Mouse (Mus musculus) MEL (cell line): ENCODE results near the gene Sirt3. TPM values are rescaled to one million over a fixed set of nuclear protein-coding genes. Genes with fewer than 3 reads are reported as not detected.
A peak's percentile ranks its signal among the peaks of the same experiment; 100 is the strongest.

Experiments used
- DNase-seq: peaks from one replicate; pipeline ENCODE4 v3.0.0; 2011; ENCODE audit warnings: low read depth, low spot score
- H3K27ac ChIP-seq: 2 replicates; pipeline ENCODE4 v1.5.1; 2012; ENCODE audit warnings: low read depth, mild to moderate bottlenecking, control low read depth, low read length, moderate library complexity; ENCODE audit not compliant: control insufficient read depth
- H3K27me3 ChIP-seq, 2 experiments: fragments of 150-350 bp in 1 of 2; sonication (generic) in 1 of 2; 2 replicates each; pipeline ENCODE4 v1.6.1; 2012; ENCODE audit warnings: low read length in 2 of 2, mild to moderate bottlenecking in 2 of 2, improper control_type of control experiment in 1 of 2, moderate library complexity in 1 of 2; ENCODE audit not compliant: insufficient read depth in 2 of 2, control insufficient read depth in 1 of 2
- H3K36me3 ChIP-seq, 2 experiments: 2 replicates each; pipeline ENCODE4 v1.6.1; 2012 to 2014; ENCODE audit warnings: low read length in 2 of 2, improper control_type of control experiment in 1 of 2, inconsistent platforms in 1 of 2, mild to moderate bottlenecking in 1 of 2; ENCODE audit not compliant: insufficient read depth in 2 of 2, control insufficient read depth in 1 of 2
- H3K4me1 ChIP-seq, 2 experiments: fragments of 150-350 bp in 1 of 2; sonication (generic) in 1 of 2; 2 replicates each; pipeline ENCODE4 v1.6.1; 2012; ENCODE audit warnings: low read length in 2 of 2, improper control_type of control experiment in 1 of 2, mild to moderate bottlenecking in 1 of 2; ENCODE audit not compliant: insufficient read depth in 2 of 2, control insufficient read depth in 1 of 2
- H3K4me3 ChIP-seq, 2 experiments: fragments of 150-350 bp in 1 of 2; sonication (generic) in 1 of 2; 2 replicates each; pipeline ENCODE4 v1.5.1; 2012; ENCODE audit warnings: low read depth in 2 of 2, low read length in 2 of 2, mild to moderate bottlenecking in 2 of 2, moderate library complexity in 2 of 2, control low read depth in 1 of 2, improper control_type of control experiment in 1 of 2; ENCODE audit not compliant: control insufficient read depth in 1 of 2, insufficient read depth in 1 of 2
- H3K79me2 ChIP-seq: 2 replicates; pipeline ENCODE4 v1.6.1; 2012; ENCODE audit warnings: mild to moderate bottlenecking, low read length, moderate library complexity; ENCODE audit not compliant: control insufficient read depth, poor library complexity, insufficient read depth
- H3K9ac ChIP-seq: 2 replicates; pipeline ENCODE4 v1.6.1; 2012; ENCODE audit warnings: low read depth, mild to moderate bottlenecking, control low read depth, low read length, moderate library complexity; ENCODE audit not compliant: control insufficient read depth, poor library complexity, severe bottlenecking
- H3K9me3 ChIP-seq: fragments of 150-350 bp; sonication (generic); replicated peaks from 2 replicates; pipeline ENCODE4 v1.6.1; 2012; ENCODE audit warnings: mild to moderate bottlenecking, low read length, improper control_type of control experiment, moderate library complexity; ENCODE audit not compliant: insufficient read depth
- BHLHE40 ChIP-seq: IDR thresholded peaks from 2 replicates; pipeline ENCODE4 v1.6.1; 2012; ENCODE audit warnings: low read depth, mild to moderate bottlenecking, inconsistent platforms, low read length, improper control_type of control experiment, borderline replicate concordance
- CTCF ChIP-seq, 3 experiments: IDR thresholded peaks in 2 of 3; conservative IDR thresholded peaks in 1 of 3; 2 replicates each; pipeline ENCODE4 v1.5.1; 2011 to 2012; ENCODE audit warnings: low read length in 3 of 3, low read depth in 2 of 3, mild to moderate bottlenecking in 2 of 3, improper control_type of control experiment in 1 of 3, inconsistent platforms in 1 of 3, mixed read lengths in 1 of 3, moderate library complexity in 1 of 3; ENCODE audit not compliant: control insufficient read depth in 1 of 3, insufficient read depth in 1 of 3, poor library complexity in 1 of 3, severe bottlenecking in 1 of 3
- ELF1 ChIP-seq: IDR thresholded peaks from 2 replicates; pipeline ENCODE4 v1.6.1; 2014; ENCODE audit warnings: low read depth, mild to moderate bottlenecking, inconsistent platforms, low read length, improper control_type of control experiment, moderate library complexity
- EP300 ChIP-seq, 2 experiments: IDR thresholded peaks; 2 replicates each; pipeline ENCODE4 v1.6.1; 2011; ENCODE audit warnings: improper control_type of control experiment in 2 of 2, low read length in 2 of 2, low read depth in 1 of 2, mild to moderate bottlenecking in 1 of 2
- GABPA ChIP-seq: IDR thresholded peaks from 2 replicates; pipeline ENCODE4 v1.6.1; 2012; ENCODE audit warnings: low read depth, mild to moderate bottlenecking, inconsistent platforms, low read length, improper control_type of control experiment, moderate library complexity
- GATA1 ChIP-seq: IDR thresholded peaks from 2 replicates; pipeline ENCODE4 v1.6.1; 2011; ENCODE audit warnings: low read depth, low read length, improper control_type of control experiment
- HCFC1 ChIP-seq: IDR thresholded peaks from 2 replicates; pipeline ENCODE4 v1.6.1; 2012; ENCODE audit warnings: low read depth, mild to moderate bottlenecking, inconsistent platforms, low read length, improper control_type of control experiment, moderate library complexity
- MAX ChIP-seq: IDR thresholded peaks from 2 replicates; pipeline ENCODE4 v1.6.1; 2011; ENCODE audit warnings: low read length, improper control_type of control experiment
- MAZ ChIP-seq: IDR thresholded peaks from 2 replicates; pipeline ENCODE4 v1.6.1; 2012; ENCODE audit warnings: low read depth, mild to moderate bottlenecking, inconsistent platforms, low read length, improper control_type of control experiment
- MXI1 ChIP-seq: IDR thresholded peaks from 2 replicates; pipeline ENCODE4 v1.6.1; 2011; ENCODE audit warnings: mild to moderate bottlenecking, low read depth, low read length, improper control_type of control experiment
- MYB ChIP-seq: IDR thresholded peaks from 2 replicates; pipeline ENCODE4 v1.6.1; 2011; ENCODE audit warnings: mild to moderate bottlenecking, low read depth, low read length, improper control_type of control experiment
- MYC ChIP-seq: IDR thresholded peaks from 2 replicates; pipeline ENCODE4 v1.6.1; 2011; ENCODE audit warnings: low read depth, mild to moderate bottlenecking, low read length, improper control_type of control experiment, moderate library complexity
- NELFE ChIP-seq: IDR thresholded peaks from 2 replicates; pipeline ENCODE4 v1.6.1; 2011; ENCODE audit warnings: low read depth, low read length, improper control_type of control experiment
- POLR2AphosphoS2 ChIP-seq: IDR thresholded peaks from 2 replicates; pipeline ENCODE4 v1.6.1; 2011; ENCODE audit warnings: low read length, improper control_type of control experiment
- RAD21 ChIP-seq: IDR thresholded peaks from 2 replicates; pipeline ENCODE4 v1.6.1; 2011; ENCODE audit warnings: mild to moderate bottlenecking, low read depth, low read length, improper control_type of control experiment
- SMC3 ChIP-seq: IDR thresholded peaks from 2 replicates; pipeline ENCODE4 v1.6.1; 2011; ENCODE audit warnings: low read depth, low read length, improper control_type of control experiment
- TAL1 ChIP-seq: IDR thresholded peaks from 2 replicates; pipeline ENCODE4 v1.6.1; 2012; ENCODE audit warnings: mild to moderate bottlenecking, inconsistent platforms, low read length, moderate library complexity, mixed read lengths
- TCF12 ChIP-seq: IDR thresholded peaks from 2 replicates; pipeline ENCODE4 v1.6.1; 2014; ENCODE audit warnings: low read depth, mild to moderate bottlenecking, inconsistent platforms, low read length, improper control_type of control experiment, moderate library complexity
- UBTF ChIP-seq: IDR thresholded peaks from 2 replicates; pipeline ENCODE4 v1.6.1; 2012; ENCODE audit warnings: low read depth, mild to moderate bottlenecking, inconsistent platforms, low read length, improper control_type of control experiment, moderate library complexity, borderline replicate concordance; ENCODE audit not compliant: insufficient read depth
- USF2 ChIP-seq, 2 experiments: IDR thresholded peaks; 2 replicates each; pipeline ENCODE4 v1.6.1; 2011 to 2012; ENCODE audit warnings: improper control_type of control experiment in 2 of 2, low read length in 2 of 2, borderline replicate concordance in 1 of 2, inconsistent platforms in 1 of 2, low read depth in 1 of 2, mild to moderate bottlenecking in 1 of 2; ENCODE audit not compliant: insufficient read depth in 1 of 2
- ZC3H11A ChIP-seq: IDR thresholded peaks from 2 replicates; pipeline ENCODE4 v1.6.1; 2012; ENCODE audit warnings: low read depth, mild to moderate bottlenecking, inconsistent platforms, low read length, improper control_type of control experiment
- ZKSCAN1 ChIP-seq: IDR thresholded peaks from 2 replicates; pipeline ENCODE4 v1.6.1; 2012; ENCODE audit warnings: low read depth, mild to moderate bottlenecking, inconsistent platforms, low read length, improper control_type of control experiment, moderate library complexity
- ZMIZ1 ChIP-seq: IDR thresholded peaks from 2 replicates; pipeline ENCODE4 v1.6.1; 2012; ENCODE audit warnings: low read depth, mild to moderate bottlenecking, inconsistent platforms, low read length, improper control_type of control experiment, moderate library complexity
- polyA plus RNA-seq, 2 experiments: library from polyadenylated mRNA; stranded (reverse) in 1 of 2; unstranded in 1 of 2; fragments of >175 nt in 1 of 2; fragments of >200 nt in 1 of 2; gene quantifications; 2 replicates each; pipeline versions ENCODE4 v1.2.1 to v1.2.4; 2012; ENCODE audit warnings: low replicate concordance in 2 of 2, low read depth in 1 of 2; ENCODE audit not compliant: insufficient read length in 2 of 2, insufficient read depth in 1 of 2, missing spikeins in 1 of 2
- total RNA-seq: library from RNA; depleted of rRNA; stranded (reverse); fragments of 300-350 nt; gene quantifications from 2 replicates; pipeline ENCODE4 v1.2.3, GENCODE M21; 2012

Sirt3 gene
- total and polyA plus RNA-seq, 3 experiments = 16.1 to 19.5 TPM; not detected in 1

- Histone ChIP-seq H3K27me3 (peaks cover 8 to 15% of the 10 kb centered on the region in 2 experiments), H3K4me1 (no peaks in the 10 kb centered on the region), H3K4me3 (no peak overlapping the region), H3K9ac (no peak overlapping the region), H3K9me3 (no peaks in the 10 kb centered on the region), H3K27ac (no peak overlapping the region), H3K79me2 (no peaks in the 10 kb centered on the region), H3K36me3 (no peaks in the 10 kb centered on the region)
- peak; percentile 50 for DNase-seq
- TF ChIP-seq CTCF (IDR thresholded peaks at IDR 0.05 in 2 of 3, conservative IDR thresholded peaks at IDR 0.05 in 1 of 3; ENCODE audit: control insufficient read depth in 1 of 3, insufficient read depth in 1 of 3, low read depth in 2 of 3, low read length in 3 of 3, poor library complexity in 1 of 3, severe bottlenecking in 1 of 3) (peak in 2 of 3 experiments; percentile 32 to 53; a peak in 3 of 6 replicates), USF2 (IDR thresholded peaks at IDR 0.05; ENCODE audit: borderline replicate concordance in 1 of 2, insufficient read depth in 1 of 2, low read depth in 1 of 2, low read length in 2 of 2) (no peak), ZC3H11A (0 out of 2 replicates have a peak, but pooled peaks have one; percentile 5), SMC3 (peak; percentile 53), RAD21 (peak; percentile 44), MYC (no peak)
These were observed 53.8 kb downstream of the Sirt3 start for GRCm38 (mm10) chr7:140828171-140828881.

DNA sequence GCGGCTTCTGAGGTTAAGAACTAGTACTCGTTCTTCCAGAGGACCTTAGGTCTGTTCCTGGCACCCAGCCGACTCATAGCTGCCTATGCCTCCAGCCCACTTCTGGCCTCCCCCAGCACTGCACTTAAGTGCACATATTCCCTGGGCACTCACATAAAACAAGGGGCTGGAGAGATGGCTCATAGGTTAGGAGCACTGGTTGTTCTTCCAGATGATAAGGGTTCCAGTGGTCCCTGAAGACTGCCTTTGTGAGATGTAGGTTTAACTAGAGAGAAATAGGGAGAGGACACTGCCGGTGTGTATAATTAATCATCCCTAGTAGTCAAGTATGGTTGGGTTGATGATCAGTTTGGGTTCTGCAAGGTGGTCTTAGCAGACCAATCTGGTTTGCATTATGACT is 59.4 kb downstream of the Sirt3 start:
- Histone ChIP-seq H3K36me3 (no peaks in the 10 kb centered on the region), H3K4me1 (no peaks in the 10 kb centered on the region), H3K4me3 (no peak overlapping the region), H3K27me3 (peaks cover 7 to 14% of the 10 kb centered on the region in 2 experiments), H3K79me2 (no peaks in the 10 kb centered on the region), H3K27ac (no peak overlapping the region), H3K9ac (no peak overlapping the region), H3K9me3 (no peaks in the 10 kb centered on the region)
- TF ChIP-seq EP300 (IDR thresholded peaks at IDR 0.05; ENCODE audit: low read depth in 1 of 2, low read length in 2 of 2) (no peak), ZKSCAN1 (no peak), NELFE (no peak), POLR2AphosphoS2 (no peak), UBTF (no peak), MAX (no peak), BHLHE40 (no peak), GATA1 (no peak), MYB (no peak), MXI1 (no peak), HCFC1 (no peak), MAZ (no peak), TCF12 (no peak), GABPA (no peak), TAL1 (no peak), ZMIZ1 (no peak), ELF1 (no peak)
- DNase-seq = no peak
